Mouse (Mus musculus): ENCODE results near the gene Gm5475.

DNA sequence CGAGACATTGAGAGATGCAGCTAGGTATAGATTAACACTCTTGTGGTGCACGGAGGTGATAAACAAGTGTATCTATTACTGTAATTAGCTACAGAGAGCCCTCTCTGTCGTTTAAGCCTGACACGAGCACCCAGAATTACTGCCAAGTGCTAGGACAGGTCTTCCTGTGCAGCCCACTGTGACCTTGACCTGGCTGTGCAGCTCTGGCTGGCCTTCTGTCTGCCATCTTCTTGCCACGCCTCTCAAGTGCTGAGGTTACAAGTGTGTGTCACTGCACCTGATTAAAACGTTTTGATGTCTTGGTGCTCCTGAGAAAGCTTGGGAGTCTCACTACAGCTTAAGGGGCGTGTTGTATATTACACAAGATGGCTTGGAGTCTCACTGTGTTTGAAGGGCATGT is 30.9 kb upstream of the Gm5475 start:
- no peak for TF ChIP-seq CTCF (IDR thresholded peaks at IDR 0.05; ENCODE audit: low read depth)
- no peak for TF ChIP-seq EP300 (IDR thresholded peaks at IDR 0.05; ENCODE audit: low read depth)
